Mouse (Mus musculus): ENCODE measurements around the gene Trmt1. TPM values are rescaled to one million over a fixed set of nuclear protein-coding genes. Genes with fewer than 3 reads are reported as not detected.

The Trmt1 gene
- total RNA-seq, 2 experiments from 2014 or later, result 99.1 to 101 TPM

Other genes starting within 250 kb of the Trmt1 start
- gene Ier2, start 23.5 kb upstream of the Trmt1 start, total RNA-seq (2021), result 10 to 100 TPM; 15.5 to 19.9 TPM
- 10 to 100 TPM; 93.7 to 99.0 TPM for gene Nacc1, start 1.6 kb downstream of the Trmt1 start, total RNA-seq (2021)
- 1 to 10 TPM; 2.6 TPM for gene Lyl1, start 15.2 kb downstream of the Trmt1 start, total RNA-seq (2021)
- gene G430095P16Rik, start 36.7 kb downstream of the Trmt1 start, total RNA-seq (2021), result not detected
- 100 to 1,000 TPM; 291 to 300 TPM for gene Nfix, start 114.0 kb downstream of the Trmt1 start, total RNA-seq (2021)
- gene Dand5, start 136.5 kb downstream of the Trmt1 start, total RNA-seq (2021), result 10 to 100 TPM; 10.2 to 10.8 TPM
- 10 to 100 TPM; 26.6 to 28.5 TPM for gene Gadd45gip1, start 145.2 kb downstream of the Trmt1 start, total RNA-seq (2021)
- 10 to 100 TPM; 78.9 to 79.8 TPM for gene Rad23a, start 154.4 kb downstream of the Trmt1 start, total RNA-seq (2021)
- gene Calr, start 160.6 kb downstream of the Trmt1 start, total RNA-seq (2021), result 100 to 1,000 TPM; 456 to 475 TPM
- 10 to 100 TPM; 45.8 to 48.2 TPM for gene Farsa, start 170.7 kb downstream of the Trmt1 start, total RNA-seq (2021)
- 1 to 10 TPM; 6.7 to 8.4 TPM for gene Syce2, start 185.8 kb downstream of the Trmt1 start, total RNA-seq (2021)
- 10 to 100 TPM; 34.8 to 39.1 TPM for gene Gcdh, start 207.6 kb downstream of the Trmt1 start, total RNA-seq (2021)
- under 1 TPM in 1 of 2 experiments, not detected in 1; 0.28 TPM for gene Klf1, start 215.6 kb downstream of the Trmt1 start, total RNA-seq (2021)
- 1 to 10 TPM; 3.2 to 3.7 TPM for gene Dnase2a, start 222.3 kb downstream of the Trmt1 start, total RNA-seq (2021)